Mouse (Mus musculus): ENCODE measurements around the gene Calm3. TPM values are rescaled to one million over a fixed set of nuclear protein-coding genes. Genes with fewer than 3 reads are reported as not detected.

The Calm3 gene
- polyA plus RNA-seq, 1 experiment from 2014 or later: 527 TPM

Other genes starting within 250 kb of the Calm3 start
- not detected in 2 replicates for gene Ceacam15, start 248.4 kb downstream of the Calm3 start, polyA plus RNA-seq (2014; fragmentation: Nextera tagmentation; extraction: Ambion mirVana)
- gene Ceacam9, start 202.2 kb downstream of the Calm3 start, polyA plus RNA-seq (2014; fragmentation: Nextera tagmentation; extraction: Ambion mirVana): 0.34 TPM in 1 of 2 replicates, not detected in the other
- 446 and 463 TPM in 2 replicates for gene Ap2s1, start 185.7 kb downstream of the Calm3 start, polyA plus RNA-seq (2014; fragmentation: Nextera tagmentation; extraction: Ambion mirVana)
- gene Slc1a5, start 142.8 kb downstream of the Calm3 start, polyA plus RNA-seq (2014; fragmentation: Nextera tagmentation; extraction: Ambion mirVana): 5.9 and 6.8 TPM in 2 replicates
- 174 and 197 TPM in 2 replicates for gene Strn4, start 108.2 kb downstream of the Calm3 start, polyA plus RNA-seq (2014; fragmentation: Nextera tagmentation; extraction: Ambion mirVana)
- 44.7 and 48.5 TPM in 2 replicates for gene Fkrp, start 107.4 kb downstream of the Calm3 start, polyA plus RNA-seq (2014; fragmentation: Nextera tagmentation; extraction: Ambion mirVana)
- 5.6 and 5.8 TPM in 2 replicates for gene Prkd2, start 81.2 kb downstream of the Calm3 start, polyA plus RNA-seq (2014; fragmentation: Nextera tagmentation; extraction: Ambion mirVana)
- 5.8 and 6.6 TPM in 2 replicates for gene Dact3, start 48.8 kb downstream of the Calm3 start, polyA plus RNA-seq (2014; fragmentation: Nextera tagmentation; extraction: Ambion mirVana)
- gene Gng8, start 32.3 kb downstream of the Calm3 start, polyA plus RNA-seq (2014; fragmentation: Nextera tagmentation; extraction: Ambion mirVana): 0.78 and 2.5 TPM in 2 replicates
- gene Ptgir, start 17.6 kb downstream of the Calm3 start, polyA plus RNA-seq (2014; fragmentation: Nextera tagmentation; extraction: Ambion mirVana): 0.26 TPM in 1 of 2 replicates, not detected in the other
- gene Pnmal2, start 20.6 kb upstream of the Calm3 start, polyA plus RNA-seq (2014; fragmentation: Nextera tagmentation; extraction: Ambion mirVana): 96.1 and 96.4 TPM in 2 replicates
- 52.1 and 63.2 TPM in 2 replicates for gene Pnmal1, start 35.6 kb upstream of the Calm3 start, polyA plus RNA-seq (2014; fragmentation: Nextera tagmentation; extraction: Ambion mirVana)
- 7.6 and 7.8 TPM in 2 replicates for gene Gm42372, start 59.0 kb upstream of the Calm3 start, polyA plus RNA-seq (2014; fragmentation: Nextera tagmentation; extraction: Ambion mirVana)
- gene Ccdc8, start 68.6 kb upstream of the Calm3 start, polyA plus RNA-seq (2014; fragmentation: Nextera tagmentation; extraction: Ambion mirVana): 4.4 and 5.4 TPM in 2 replicates
- gene Ppp5c, start 103.8 kb upstream of the Calm3 start, polyA plus RNA-seq (2014; fragmentation: Nextera tagmentation; extraction: Ambion mirVana): 123 and 129 TPM in 2 replicates
- 4.9 and 6.9 TPM in 2 replicates for gene Hif3a, start 138.3 kb upstream of the Calm3 start, polyA plus RNA-seq (2014; fragmentation: Nextera tagmentation; extraction: Ambion mirVana)
- gene Psg16, start 149.9 kb upstream of the Calm3 start, polyA plus RNA-seq (2014; fragmentation: Nextera tagmentation; extraction: Ambion mirVana): 3.1 and 3.6 TPM in 2 replicates
- not detected in 2 replicates for gene Ceacam3, start 226.2 kb upstream of the Calm3 start, polyA plus RNA-seq (2014; fragmentation: Nextera tagmentation; extraction: Ambion mirVana)